ENCODE assay signal across 7 mouse cellular contexts in genomic region chr15:81399297-81399637, GRCm38 (mm10). TPM values are rescaled to one million over a fixed set of nuclear protein-coding genes. Genes with fewer than 3 reads are reported as not detected.
DNase-seq lines count a peak whose midpoint lies in the region; ATAC-seq and TF ChIP-seq lines count a peak whose summit lies in the region.

No protein-coding gene starts in this region.

- TF ChIP-seq POLR2A in small intestine, adult 2 months (IDR thresholded peaks at IDR 0.05; ENCODE audit: low read depth, low read length), result no peak

- H3K27ac ChIP-seq in lung, embryonic 15.5 days, result peak overlapping the region; percentile 97
- H3K27ac ChIP-seq in embryonic facial prominence, embryonic 14.5 days (replicated peaks; ENCODE audit: low read depth, low read length), result peak overlapping the region; percentile 94
- peak overlapping the region; percentile 66 for H3K27ac ChIP-seq in limb, embryonic 11.5 days (replicated peaks; ENCODE audit: low read depth, low read length)
- peak overlapping the region; percentile 98 for H3K27ac ChIP-seq in small intestine, adult 2 months (ENCODE audit: insufficient read depth, low read depth, low read length)

- peak overlapping the region; percentile 98 for H3K4me3 ChIP-seq in lung, embryonic 15.5 days
- H3K4me3 ChIP-seq in embryonic facial prominence, embryonic 14.5 days (ENCODE audit: low read depth, low read length), result peak overlapping the region; percentile 88
- H3K4me3 ChIP-seq in limb, embryonic 11.5 days (ENCODE audit: low read depth, low read length), result peak overlapping the region; percentile 93
- peak overlapping the region; percentile 88 for H3K4me3 ChIP-seq in small intestine, adult 2 months (ENCODE audit: low read depth, low read length)

- 0% methylated on average over 21 of the region's 21 CpGs for WGBS in lung, embryonic 15.5 days
- under 1% methylated on average over 20 of the region's 21 CpGs for WGBS in embryonic facial prominence, embryonic 14.5 days
- 0% methylated on average over 21 of the region's 21 CpGs for WGBS in limb, embryonic 11.5 days
- WGBS in small intestine, adult 2 months, result under 1% methylated on average over 21 of the region's 21 CpGs

- TF ChIP-seq CTCF in small intestine, adult 2 months (IDR thresholded peaks at IDR 0.05; ENCODE audit: extremely low read depth, insufficient read length, insufficient replicate concordance, low read depth, low read length), result no peak

- no peaks in the 10 kb centered on the region for H3K9me3 ChIP-seq in lung, embryonic 15.5 days
- H3K9me3 ChIP-seq in embryonic facial prominence, embryonic 14.5 days (ENCODE audit: control insufficient read depth, low read length), result no peaks in the 10 kb centered on the region
- no peaks in the 10 kb centered on the region for H3K9me3 ChIP-seq in limb, embryonic 11.5 days (ENCODE audit: control insufficient read depth, low read length)

- DNase-seq in lung, postnatal 4 days, result no peak
- DNase-seq in embryonic facial prominence, embryonic 14.5 days (ENCODE audit: low spot score), result no peak
- no peak for DNase-seq in limb, embryonic 11.5 days (ENCODE audit: low spot score)
- DNase-seq in layer of hippocampus, adult 9-10 months (ENCODE audit: low spot score), result no peak

- H3K36me3 ChIP-seq in lung, embryonic 15.5 days, result 0 out of 2 replicates have a peak, but pooled peaks cover 3% of the 10 kb centered on the region
- no peaks in the 10 kb centered on the region for H3K36me3 ChIP-seq in embryonic facial prominence, embryonic 14.5 days (ENCODE audit: control insufficient read depth, insufficient read depth, low read length)
- no peaks in the 10 kb centered on the region for H3K36me3 ChIP-seq in limb, embryonic 11.5 days (ENCODE audit: control insufficient read depth, insufficient read depth, low read length)
- 0 out of 2 replicates have a peak, but pooled peaks cover 2% of the 10 kb centered on the region for H3K36me3 ChIP-seq in small intestine, adult 2 months (ENCODE audit: control insufficient read depth, insufficient read depth, low read length)

- H3K4me1 ChIP-seq in lung, embryonic 15.5 days, result peaks cover 19% of the 10 kb centered on the region
- peaks cover 16% of the 10 kb centered on the region for H3K4me1 ChIP-seq in embryonic facial prominence, embryonic 14.5 days (ENCODE audit: control insufficient read depth, insufficient read depth, low read length)
- no peaks in the 10 kb centered on the region for H3K4me1 ChIP-seq in limb, embryonic 11.5 days (ENCODE audit: control insufficient read depth, insufficient read depth, low read length)
- H3K4me1 ChIP-seq in small intestine, adult 2 months (ENCODE audit: control insufficient read depth, insufficient read depth, insufficient read length, low read length), result no peaks in the 10 kb centered on the region

- peak overlapping the region; percentile 98 for H3K9ac ChIP-seq in lung, embryonic 15.5 days
- peak overlapping the region; percentile 90 for H3K9ac ChIP-seq in embryonic facial prominence, embryonic 14.5 days (ENCODE audit: low read depth, low read length)
- H3K9ac ChIP-seq in limb, embryonic 11.5 days (ENCODE audit: low read length), result peak overlapping the region; percentile 91

- H3K4me2 ChIP-seq in lung, embryonic 15.5 days, result peak overlapping the region; percentile 81
- H3K4me2 ChIP-seq in embryonic facial prominence, embryonic 14.5 days (ENCODE audit: low read depth, low read length), result peak overlapping the region; percentile 80
- H3K4me2 ChIP-seq in limb, embryonic 11.5 days (ENCODE audit: low read depth, severe bottlenecking), result peak overlapping the region; percentile 71

- no peak for ATAC-seq in lung, embryonic 15.5 days (ENCODE audit: borderline replicate concordance, extremely low read depth, low FRiP score, low TSS enrichment)
- ATAC-seq in embryonic facial prominence, embryonic 14.5 days (ENCODE audit: low read depth), result no peak; the same call in 1 of the 2 replicates
- ATAC-seq in limb, embryonic 11.5 days (ENCODE audit: insufficient number of reproducible peaks, low FRiP score, low TSS enrichment, low read depth), result peak; percentile 72
- no peak; the same call in 1 of the 2 replicates for ATAC-seq in granulocyte monocyte progenitor cell, adult 5-6 weeks (replicated peaks; ENCODE audit: poor library complexity, severe bottlenecking)

- H3K27me3 ChIP-seq in lung, embryonic 15.5 days, result no peaks in the 10 kb centered on the region
- H3K27me3 ChIP-seq in embryonic facial prominence, embryonic 14.5 days (replicated peaks; ENCODE audit: control insufficient read depth, insufficient read depth, low read length), result no peaks in the 10 kb centered on the region
- H3K27me3 ChIP-seq in limb, embryonic 11.5 days (ENCODE audit: control insufficient read depth, insufficient read depth, low read length), result no peaks in the 10 kb centered on the region
- no peaks in the 10 kb centered on the region for H3K27me3 ChIP-seq in small intestine, adult 2 months (ENCODE audit: control insufficient read depth, insufficient read depth, low read length)

RNA-seq across cellular contexts. Expression of gene St13, which starts 0.6 kb away (rescaled TPM):
- 146 and 154 TPM in 2 replicates for polyA plus RNA-seq in lung, embryonic 15.5 days (2015; fragmentation: Nextera tagmentation; extraction: Ambion mirVana)
- polyA plus RNA-seq in embryonic facial prominence, embryonic 14.5 days (2014; fragmentation: Nextera tagmentation; extraction: Ambion mirVana), result 135 and 141 TPM in 2 replicates
- polyA plus RNA-seq in limb, embryonic 11.5 days (2014; fragmentation: Nextera tagmentation; extraction: Ambion mirVana), result 209 and 211 TPM in 2 replicates
- polyA plus RNA-seq in small intestine, adult 2 months (2012; rRNA removed), result 3.0 and 4.7 TPM in 2 replicates
- 134 and 171 TPM in 2 replicates for total RNA-seq in granulocyte monocyte progenitor cell, adult 5-6 weeks (2014; fragmentation: Nextera tagmentation)
- 292 and 310 TPM in 2 replicates for total RNA-seq in granulocyte monocyte progenitor cell, adult 5-6 weeks (2017)

RNA-seq across cellular contexts. Expression of gene Xpnpep3, which starts 0.7 kb away (rescaled TPM):
- 10.4 and 10.9 TPM in 2 replicates for polyA plus RNA-seq in lung, embryonic 15.5 days (2015; fragmentation: Nextera tagmentation; extraction: Ambion mirVana)
- 6.5 and 6.6 TPM in 2 replicates for polyA plus RNA-seq in embryonic facial prominence, embryonic 14.5 days (2014; fragmentation: Nextera tagmentation; extraction: Ambion mirVana)
- 8.6 and 8.7 TPM in 2 replicates for polyA plus RNA-seq in limb, embryonic 11.5 days (2014; fragmentation: Nextera tagmentation; extraction: Ambion mirVana)
- polyA plus RNA-seq in small intestine, adult 2 months (2012; rRNA removed), result 1.0 and 2.6 TPM in 2 replicates
- total RNA-seq in granulocyte monocyte progenitor cell, adult 5-6 weeks (2014; fragmentation: Nextera tagmentation), result 14.8 and 17.3 TPM in 2 replicates
- 17.1 and 22.4 TPM in 2 replicates for total RNA-seq in granulocyte monocyte progenitor cell, adult 5-6 weeks (2017)

RNA-seq across cellular contexts. Expression of gene Dnajb7, which starts 8.8 kb away (rescaled TPM):
- polyA plus RNA-seq in lung, embryonic 15.5 days (2015; fragmentation: Nextera tagmentation; extraction: Ambion mirVana), result 1.3 and 2.0 TPM in 2 replicates
- 0.48 and 0.85 TPM in 2 replicates for polyA plus RNA-seq in embryonic facial prominence, embryonic 14.5 days (2014; fragmentation: Nextera tagmentation; extraction: Ambion mirVana)
- 1.7 and 2.2 TPM in 2 replicates for polyA plus RNA-seq in limb, embryonic 11.5 days (2014; fragmentation: Nextera tagmentation; extraction: Ambion mirVana)
- not detected in 2 replicates for polyA plus RNA-seq in small intestine, adult 2 months (2012; rRNA removed)
- total RNA-seq in granulocyte monocyte progenitor cell, adult 5-6 weeks (2014; fragmentation: Nextera tagmentation), result not detected in 2 replicates
- total RNA-seq in granulocyte monocyte progenitor cell, adult 5-6 weeks (2017), result not detected in 2 replicates

RNA-seq across cellular contexts. Expression of gene Slc25a17, which starts 38.7 kb away (rescaled TPM):
- 110 and 112 TPM in 2 replicates for polyA plus RNA-seq in lung, embryonic 15.5 days (2015; fragmentation: Nextera tagmentation; extraction: Ambion mirVana)
- 102 and 112 TPM in 2 replicates for polyA plus RNA-seq in embryonic facial prominence, embryonic 14.5 days (2014; fragmentation: Nextera tagmentation; extraction: Ambion mirVana)
- 99.9 and 104 TPM in 2 replicates for polyA plus RNA-seq in limb, embryonic 11.5 days (2014; fragmentation: Nextera tagmentation; extraction: Ambion mirVana)
- 5.8 and 8.8 TPM in 2 replicates for polyA plus RNA-seq in small intestine, adult 2 months (2012; rRNA removed)
- 66.2 and 71.3 TPM in 2 replicates for total RNA-seq in granulocyte monocyte progenitor cell, adult 5-6 weeks (2014; fragmentation: Nextera tagmentation)
- total RNA-seq in granulocyte monocyte progenitor cell, adult 5-6 weeks (2017), result 69.2 and 87.4 TPM in 2 replicates

Comparison
In these comparisons a context has a peak if more than half of its experiments do, and no peak if none do; other contexts are left out.
1. RNA of gene St13, which starts 0.6 kb away (polyA plus RNA-seq): 209 to 211 TPM in limb, embryonic 11.5 days, 146 to 154 TPM in lung, embryonic 15.5 days and 135 to 141 TPM in embryonic facial prominence, embryonic 14.5 days; 3.0 to 4.7 TPM in small intestine, adult 2 months; every median in the first group is over 10 times any median in the second.
2. Peak in every context shown above with its lines, with median percentiles within 50 percentile points of each other: H3K27ac ChIP-seq, H3K4me2 ChIP-seq, H3K4me3 ChIP-seq and H3K9ac ChIP-seq.